Mouse (Mus musculus) ES-Bruce4 (cell line): ENCODE results near the gene Ccdc40. TPM values are rescaled to one million over a fixed set of nuclear protein-coding genes. Genes with fewer than 3 reads are reported as not detected.
"Not testable (repeated sequence)": the region's sequence is repeated elsewhere in the genome, so short reads cannot be mapped to it uniquely, and the experiment has no call there.

ENCODE experiments used
- H3K27ac ChIP-seq: 2 replicates; pipeline ENCODE4 v1.5.1; 2012; ENCODE audit warnings: low read length, inconsistent platforms; ENCODE audit not compliant: insufficient read depth
- H3K27me3 ChIP-seq: 2 replicates; pipeline ENCODE4 v1.6.1; 2012; ENCODE audit warnings: mild to moderate bottlenecking, low read length, inconsistent platforms; ENCODE audit not compliant: control insufficient read depth, poor library complexity, insufficient read depth, severe bottlenecking
- H3K36me3 ChIP-seq: 2 replicates; pipeline ENCODE4 v1.6.1; 2012; ENCODE audit warnings: inconsistent platforms, mild to moderate bottlenecking, low read length, moderate library complexity; ENCODE audit not compliant: control insufficient read depth, poor library complexity, insufficient read depth, severe bottlenecking
- H3K4me1 ChIP-seq: one replicate; pipeline ENCODE4 v1.8.1; 2011; ENCODE audit warnings: low read length; ENCODE audit not compliant: control insufficient read depth, insufficient read depth
- H3K4me3 ChIP-seq: 2 replicates; pipeline ENCODE4 v1.5.1; 2011; ENCODE audit warnings: low read depth, mild to moderate bottlenecking, low read length
- H3K9ac ChIP-seq: 2 replicates; pipeline ENCODE4 v1.6.1; 2012; ENCODE audit warnings: low read depth, mild to moderate bottlenecking, inconsistent platforms; ENCODE audit not compliant: poor library complexity, severe bottlenecking
- H3K9me3 ChIP-seq: replicated peaks from 2 replicates; pipeline ENCODE4 v1.6.1; 2012; ENCODE audit warnings: mild to moderate bottlenecking, low read length, inconsistent platforms; ENCODE audit not compliant: control insufficient read depth, poor library complexity, insufficient read depth, severe bottlenecking
- CTCF ChIP-seq: IDR thresholded peaks from one replicate; pipeline ENCODE4 v1.8.1; 2011; ENCODE audit warnings: low read depth, low read length
- EP300 ChIP-seq: IDR thresholded peaks from 2 replicates; pipeline ENCODE4 v1.6.1; 2011; ENCODE audit warnings: low read depth, low read length; ENCODE audit not compliant: insufficient read depth
- POLR2A ChIP-seq: IDR thresholded peaks from one replicate; pipeline ENCODE4 v1.8.1; 2011; ENCODE audit warnings: low read length; ENCODE audit not compliant: insufficient read depth
- polyA plus RNA-seq: library from polyadenylated mRNA; stranded (reverse); fragments of >200 nt; gene quantifications from 2 replicates; pipeline ENCODE4 v1.2.4, GENCODE M21; 2011; ENCODE audit warnings: low read depth; ENCODE audit not compliant: missing spikeins, insufficient read depth, insufficient read length

The Ccdc40 gene
- polyA plus RNA-seq, 1 experiment = 4.1 TPM

DNA sequence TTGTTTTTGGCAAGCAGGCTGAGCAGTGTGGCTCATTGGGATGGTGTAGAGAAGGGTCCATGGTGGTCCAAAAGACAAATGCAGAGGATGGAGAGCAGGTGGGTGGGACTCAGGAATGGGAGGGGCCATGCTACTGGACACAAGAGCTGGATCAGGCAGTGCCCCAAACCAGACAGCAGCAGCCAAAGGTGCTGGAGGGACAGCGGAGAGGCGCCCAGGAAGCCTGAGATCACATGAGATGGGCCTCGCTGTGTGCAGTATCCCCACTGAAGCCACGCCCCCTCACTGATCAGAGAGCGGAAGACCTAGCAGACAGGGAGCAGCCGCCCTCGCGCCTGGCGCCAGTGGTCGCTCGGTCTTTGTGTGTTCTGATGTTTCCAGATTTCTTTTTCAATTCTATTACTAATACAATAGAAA is 9.9 kb downstream of the Ccdc40 start:
- Histone ChIP-seq H3K27ac (no peak overlapping the region), H3K9ac (peak overlapping the region; percentile 7; the same call in 1 of the 2 replicates)

DNA sequence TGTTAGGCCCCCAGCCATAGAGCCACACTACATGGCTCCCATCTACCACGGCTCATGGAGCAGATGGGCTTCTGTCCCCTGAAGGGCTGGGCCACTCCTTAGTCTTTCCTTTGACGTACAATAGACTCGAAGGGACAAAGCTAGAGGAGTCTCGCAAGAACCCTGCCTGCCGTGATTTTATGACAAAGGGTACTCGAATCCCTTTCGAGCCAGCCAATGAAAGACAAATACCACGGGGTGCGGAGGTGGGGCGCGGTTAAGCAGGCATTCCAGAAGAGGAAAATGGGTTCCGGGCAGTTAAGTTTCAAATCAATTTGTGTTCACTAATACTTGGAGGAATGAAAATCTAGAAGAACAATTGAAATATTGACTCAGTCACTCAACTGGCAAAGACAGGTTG is 11.1 kb downstream of the Ccdc40 start:
- peak overlapping the region; percentile 7; the same call in 1 of the 2 replicates for H3K9ac ChIP-seq
- TF ChIP-seq CTCF = no peak
- TF ChIP-seq POLR2A = no peak
- no peak for TF ChIP-seq EP300
- H3K4me3 ChIP-seq = peak overlapping the region; percentile 40
- H3K4me1 ChIP-seq = peaks cover 15% of the 10 kb centered on the region
- H3K9me3 ChIP-seq = no peaks in the 10 kb centered on the region
- H3K27ac ChIP-seq = peak overlapping the region; percentile 6; the same call in 1 of the 2 replicates
- no peaks in the 10 kb centered on the region for H3K27me3 ChIP-seq
- H3K36me3 ChIP-seq = no peaks in the 10 kb centered on the region

More for the DNA sequence above, 9.9 kb downstream of the Ccdc40 start:
- peak overlapping the region; percentile 38 for H3K4me3 ChIP-seq
- H3K9me3 ChIP-seq = no peaks in the 10 kb centered on the region
- peaks cover 15% of the 10 kb centered on the region for H3K4me1 ChIP-seq
- no peaks in the 10 kb centered on the region for H3K27me3 ChIP-seq
- H3K36me3 ChIP-seq = no peaks in the 10 kb centered on the region
- TF ChIP-seq POLR2A (peak; percentile 65), EP300 (peak; percentile 58; the same call in 1 of the 2 replicates), CTCF (no peak)

GRCm38 (mm10) chr11:119245543-119245942 is 17.2 kb downstream of the Ccdc40 start:
- H3K4me3 ChIP-seq, H3K9me3 ChIP-seq, H3K27ac ChIP-seq, H3K9ac ChIP-seq, H3K4me1 ChIP-seq, H3K36me3 ChIP-seq, H3K27me3 ChIP-seq: not testable (repeated sequence)

GRCm38 (mm10) chr11:119249011-119249410 is 20.6 kb downstream of the Ccdc40 start:
- Histone ChIP-seq H3K9ac (no peak overlapping the region), H3K27ac (no peak overlapping the region), H3K4me3 (no peak overlapping the region), H3K27me3 (no peaks in the 10 kb centered on the region), H3K36me3 (no peaks in the 10 kb centered on the region), H3K9me3 (no peaks in the 10 kb centered on the region), H3K4me1 (peaks cover 6% of the 10 kb centered on the region)
- TF ChIP-seq POLR2A (no peak), CTCF (peak; percentile 30)

DNA sequence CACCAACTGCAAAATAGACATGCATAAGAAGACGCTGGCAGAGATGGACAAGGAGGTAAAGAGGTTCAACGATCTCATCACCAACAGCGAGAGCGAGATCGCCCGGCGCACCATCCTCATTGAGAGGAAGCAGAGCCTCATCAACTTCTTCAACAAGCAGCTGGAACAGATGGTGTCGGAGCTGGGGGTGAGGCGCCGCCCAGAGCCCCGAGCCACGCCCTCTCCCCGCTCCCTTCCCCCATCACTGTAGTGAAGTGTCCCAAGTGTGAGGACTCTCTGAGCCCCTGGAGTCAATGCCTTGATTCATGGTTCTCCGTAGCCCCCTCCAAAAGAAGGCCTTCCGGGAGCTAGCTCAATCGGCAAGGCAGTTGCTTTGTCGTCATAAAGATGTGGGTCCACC is 22.6 kb downstream of the Ccdc40 start:
- Histone ChIP-seq H3K27me3 (no peaks in the 10 kb centered on the region), H3K27ac (no peak overlapping the region), H3K4me1 (peaks cover 6% of the 10 kb centered on the region), H3K4me3 (no peak overlapping the region), H3K9ac (no peak overlapping the region), H3K9me3 (no peaks in the 10 kb centered on the region), H3K36me3 (no peaks in the 10 kb centered on the region)
- no peak for TF ChIP-seq POLR2A
- no peak for TF ChIP-seq EP300
- TF ChIP-seq CTCF = no peak

- peak overlapping the region; percentile 33 for H3K4me3 ChIP-seq
- H3K9me3 ChIP-seq = no peaks in the 10 kb centered on the region
- peaks cover 6% of the 10 kb centered on the region for H3K4me1 ChIP-seq
- no peaks in the 10 kb centered on the region for H3K36me3 ChIP-seq
- TF ChIP-seq CTCF (peak; percentile 53), EP300 (0 out of 2 replicates have a peak, but pooled peaks have one; percentile 28), POLR2A (no peak)
- no peak overlapping the region for H3K27ac ChIP-seq
- no peaks in the 10 kb centered on the region for H3K27me3 ChIP-seq
- H3K9ac ChIP-seq = 0 out of 2 replicates have a peak overlapping the region, but pooled peaks have one; percentile 1
Observed at GRCm38 (mm10) chr11:119252854-119253541, 24.6 kb downstream of the Ccdc40 start.

DNA sequence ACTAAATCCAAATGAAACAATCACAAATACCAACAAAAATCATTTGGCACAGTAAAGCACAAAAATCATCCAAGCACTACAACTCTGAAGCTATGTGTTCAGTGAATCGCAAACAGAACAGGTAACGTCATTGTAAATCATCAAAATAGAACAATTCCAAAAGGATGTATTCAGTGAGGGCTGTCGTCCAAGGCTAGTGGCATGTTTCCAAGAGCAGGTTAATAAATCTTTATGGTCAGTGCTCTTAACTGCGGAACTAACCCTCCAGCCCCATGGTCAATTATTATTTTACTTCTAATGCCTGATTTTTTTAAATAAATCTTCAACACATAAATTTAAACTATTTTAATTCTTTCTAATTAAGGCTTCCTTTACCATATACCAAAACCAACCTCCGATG is 28.2 kb downstream of the Ccdc40 start:
- not testable (repeated sequence) for H3K9ac ChIP-seq, H3K4me3 ChIP-seq, H3K9me3 ChIP-seq, H3K4me1 ChIP-seq, H3K36me3 ChIP-seq, H3K27me3 ChIP-seq, H3K27ac ChIP-seq
